Mouse (Mus musculus): ENCODE measurements around the gene Syn3. TPM values are rescaled to one million over a fixed set of nuclear protein-coding genes. Genes with fewer than 3 reads are reported as not detected.

Gene Syn3
- polyA plus RNA-seq, 1 experiment from 2014 or later = 0.99 TPM

- 89% methylated on average over 7 of the region's 7 CpGs for WGBS (ENCODE audit: insufficient replicate concordance)
- Histone ChIP-seq H3K9ac (ENCODE audit: low read depth, low read length) (no peak overlapping the region), H3K36me3 (ENCODE audit: control insufficient read depth, insufficient read depth, low read length) (no peaks in the 10 kb centered on the region), H3K4me2 (no peak overlapping the region), H3K27ac (ENCODE audit: low read depth, low read length) (no peak overlapping the region), H3K27me3 (ENCODE audit: control insufficient read depth, insufficient read depth, low read length) (no peaks in the 10 kb centered on the region), H3K9me3 (replicated peaks; ENCODE audit: control insufficient read depth, low read length) (no peaks in the 10 kb centered on the region), H3K4me1 (ENCODE audit: control insufficient read depth, insufficient read depth, low read length) (no peaks in the 10 kb centered on the region), H3K4me3 (ENCODE audit: low read depth, low read length) (no peak overlapping the region)
- no peak for ATAC-seq (replicated peaks; ENCODE audit: insufficient number of reproducible peaks, low FRiP score, low TSS enrichment)
Observed at GRCm38 (mm10) chr10:86286508-86286907, 212.2 kb downstream of the Syn3 start.

DNA sequence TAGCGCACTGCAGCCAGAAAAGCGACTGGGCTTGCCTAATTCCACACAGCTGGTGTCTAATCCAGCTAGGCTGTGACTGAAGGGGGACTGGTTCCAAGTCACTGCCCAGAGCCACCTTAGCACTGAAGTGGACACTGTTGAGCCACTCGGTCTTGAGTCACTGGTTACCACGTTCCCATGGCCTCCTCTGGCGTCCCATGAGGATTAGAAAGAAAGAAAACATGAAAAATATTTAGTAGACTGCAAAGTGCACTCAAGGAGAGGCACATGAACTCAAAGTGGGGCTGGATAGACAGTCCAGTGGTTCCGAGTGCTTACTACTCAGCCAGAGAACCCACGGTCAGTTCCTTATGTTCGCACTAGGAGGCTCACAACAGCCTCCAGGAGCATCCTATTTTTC, 217.5 kb downstream of the Syn3 start:
- no peak for ATAC-seq (replicated peaks; ENCODE audit: insufficient number of reproducible peaks, low FRiP score, low TSS enrichment)
- Histone ChIP-seq H3K9ac (ENCODE audit: low read depth, low read length) (no peak overlapping the region), H3K4me1 (ENCODE audit: control insufficient read depth, insufficient read depth, low read length) (no peaks in the 10 kb centered on the region), H3K27me3 (ENCODE audit: control insufficient read depth, insufficient read depth, low read length) (0 out of 2 replicates have a peak, but pooled peaks cover 4% of the 10 kb centered on the region), H3K9me3 (replicated peaks; ENCODE audit: control insufficient read depth, low read length) (no peaks in the 10 kb centered on the region), H3K4me2 (no peak overlapping the region), H3K36me3 (ENCODE audit: control insufficient read depth, insufficient read depth, low read length) (no peaks in the 10 kb centered on the region), H3K4me3 (ENCODE audit: low read depth, low read length) (no peak overlapping the region), H3K27ac (ENCODE audit: low read depth, low read length) (no peak overlapping the region)
- WGBS (ENCODE audit: insufficient replicate concordance) = 78% methylated on average over 8 of the region's 8 CpGs

GRCm38 (mm10) chr10:86279579-86280168, 219.0 kb downstream of the Syn3 start:
- no peak for ATAC-seq (replicated peaks; ENCODE audit: insufficient number of reproducible peaks, low FRiP score, low TSS enrichment)
- H3K4me1 ChIP-seq (ENCODE audit: control insufficient read depth, insufficient read depth, low read length) = no peaks in the 10 kb centered on the region
- no peaks in the 10 kb centered on the region for H3K36me3 ChIP-seq (ENCODE audit: control insufficient read depth, insufficient read depth, low read length)
- H3K27ac ChIP-seq (ENCODE audit: low read depth, low read length) = no peak overlapping the region
- H3K4me3 ChIP-seq (ENCODE audit: low read depth, low read length) = no peak overlapping the region
- H3K9ac ChIP-seq (ENCODE audit: low read depth, low read length) = no peak overlapping the region
- WGBS (ENCODE audit: insufficient replicate concordance) = 81% methylated on average over 7 of the region's 7 CpGs
- H3K9me3 ChIP-seq (replicated peaks; ENCODE audit: control insufficient read depth, low read length) = no peaks in the 10 kb centered on the region
- no peak overlapping the region for H3K4me2 ChIP-seq
- H3K27me3 ChIP-seq (ENCODE audit: control insufficient read depth, insufficient read depth, low read length) = 0 out of 2 replicates have a peak, but pooled peaks cover 4% of the 10 kb centered on the region

DNA sequence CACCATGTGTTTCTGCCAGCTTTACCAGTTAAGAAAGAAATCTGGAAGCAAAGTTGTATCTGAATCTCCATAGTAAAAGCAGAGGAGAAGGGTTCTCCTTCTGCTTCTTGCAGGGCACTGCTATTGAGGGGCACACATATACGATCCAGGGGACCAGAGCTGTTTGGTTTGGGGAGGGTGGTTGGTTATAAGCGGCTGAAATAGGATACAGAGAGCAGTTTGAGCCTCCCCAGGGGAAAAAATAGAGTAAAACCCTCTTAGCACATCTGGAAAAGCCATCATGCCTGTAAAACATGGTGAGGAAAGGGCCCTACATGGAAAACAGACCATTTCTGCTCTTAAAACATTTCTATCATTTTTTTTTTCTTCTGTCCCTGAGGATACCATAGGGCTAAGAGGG, 220.2 kb downstream of the Syn3 start:
- no peak overlapping the region for H3K27ac ChIP-seq (ENCODE audit: low read depth, low read length)
- 0 out of 2 replicates have a peak, but pooled peaks cover 4% of the 10 kb centered on the region for H3K27me3 ChIP-seq (ENCODE audit: control insufficient read depth, insufficient read depth, low read length)
- no peak for ATAC-seq (replicated peaks; ENCODE audit: insufficient number of reproducible peaks, low FRiP score, low TSS enrichment)
- H3K4me1 ChIP-seq (ENCODE audit: control insufficient read depth, insufficient read depth, low read length) = no peaks in the 10 kb centered on the region
- H3K36me3 ChIP-seq (ENCODE audit: control insufficient read depth, insufficient read depth, low read length) = no peaks in the 10 kb centered on the region
- H3K9ac ChIP-seq (ENCODE audit: low read depth, low read length) = no peak overlapping the region
- no peak overlapping the region for H3K4me2 ChIP-seq
- 71% methylated on average over 2 of the region's 2 CpGs for WGBS (ENCODE audit: insufficient replicate concordance)
- H3K4me3 ChIP-seq (ENCODE audit: low read depth, low read length) = no peak overlapping the region
- H3K9me3 ChIP-seq (replicated peaks; ENCODE audit: control insufficient read depth, low read length) = no peaks in the 10 kb centered on the region

- no peaks in the 10 kb centered on the region for H3K4me1 ChIP-seq (ENCODE audit: control insufficient read depth, insufficient read depth, low read length)
- no peak overlapping the region for H3K4me2 ChIP-seq
- H3K27me3 ChIP-seq (ENCODE audit: control insufficient read depth, insufficient read depth, low read length) = 0 out of 2 replicates have a peak, but pooled peaks cover 4% of the 10 kb centered on the region
- no peak overlapping the region for H3K9ac ChIP-seq (ENCODE audit: low read depth, low read length)
- no peak for ATAC-seq (replicated peaks; ENCODE audit: insufficient number of reproducible peaks, low FRiP score, low TSS enrichment)
- H3K36me3 ChIP-seq (ENCODE audit: control insufficient read depth, insufficient read depth, low read length) = no peaks in the 10 kb centered on the region
- no peak overlapping the region for H3K27ac ChIP-seq (ENCODE audit: low read depth, low read length)
- no peaks in the 10 kb centered on the region for H3K9me3 ChIP-seq (replicated peaks; ENCODE audit: control insufficient read depth, low read length)
- 81% methylated on average over 5 of the region's 5 CpGs for WGBS (ENCODE audit: insufficient replicate concordance)
- no peak overlapping the region for H3K4me3 ChIP-seq (ENCODE audit: low read depth, low read length)
Observed at GRCm38 (mm10) chr10:86277327-86277726, 221.4 kb downstream of the Syn3 start.

DNA sequence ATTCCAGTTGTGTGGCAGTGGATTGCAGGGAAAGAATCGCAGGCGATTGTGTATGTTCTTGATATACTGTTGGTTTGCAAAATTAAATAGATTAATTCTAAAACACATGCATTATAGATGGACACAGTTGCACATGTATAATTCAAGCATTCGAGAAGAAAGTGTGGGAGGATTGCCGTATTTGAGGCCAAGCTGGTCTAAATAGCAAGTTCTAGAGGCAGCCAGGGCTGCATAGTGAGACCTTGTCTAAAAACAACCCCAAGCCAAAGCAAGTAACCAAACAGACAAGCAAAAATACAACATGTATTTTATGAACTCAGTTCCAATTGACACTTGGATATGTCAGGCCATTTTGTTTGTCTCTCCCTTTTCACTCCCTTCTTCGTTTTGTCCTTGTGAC, 223.1 kb downstream of the Syn3 start:
- no peak overlapping the region for H3K4me3 ChIP-seq (ENCODE audit: low read depth, low read length)
- no peaks in the 10 kb centered on the region for H3K36me3 ChIP-seq (ENCODE audit: control insufficient read depth, insufficient read depth, low read length)
- 0 out of 2 replicates have a peak, but pooled peaks cover 4% of the 10 kb centered on the region for H3K27me3 ChIP-seq (ENCODE audit: control insufficient read depth, insufficient read depth, low read length)
- ATAC-seq (replicated peaks; ENCODE audit: insufficient number of reproducible peaks, low FRiP score, low TSS enrichment) = no peak
- H3K4me1 ChIP-seq (ENCODE audit: control insufficient read depth, insufficient read depth, low read length) = no peaks in the 10 kb centered on the region
- H3K4me2 ChIP-seq = no peak overlapping the region
- WGBS (ENCODE audit: insufficient replicate concordance) = 81% methylated on average over 5 of the region's 5 CpGs
- no peaks in the 10 kb centered on the region for H3K9me3 ChIP-seq (replicated peaks; ENCODE audit: control insufficient read depth, low read length)
- H3K27ac ChIP-seq (ENCODE audit: low read depth, low read length) = no peak overlapping the region
- no peak overlapping the region for H3K9ac ChIP-seq (ENCODE audit: low read depth, low read length)

GRCm38 (mm10) chr10:86273410-86274191, 225.1 kb downstream of the Syn3 start:
- Histone ChIP-seq H3K4me2 (no peak overlapping the region), H3K27ac (ENCODE audit: low read depth, low read length) (no peak overlapping the region), H3K27me3 (ENCODE audit: control insufficient read depth, insufficient read depth, low read length) (no peaks in the 10 kb centered on the region), H3K4me3 (ENCODE audit: low read depth, low read length) (no peak overlapping the region), H3K9me3 (replicated peaks; ENCODE audit: control insufficient read depth, low read length) (no peaks in the 10 kb centered on the region), H3K36me3 (ENCODE audit: control insufficient read depth, insufficient read depth, low read length) (no peaks in the 10 kb centered on the region), H3K9ac (ENCODE audit: low read depth, low read length) (no peak overlapping the region), H3K4me1 (ENCODE audit: control insufficient read depth, insufficient read depth, low read length) (0 out of 2 replicates have a peak, but pooled peaks cover 4% of the 10 kb centered on the region)
- 44% methylated on average over 19 of the region's 19 CpGs for WGBS (ENCODE audit: insufficient replicate concordance)
- ATAC-seq (replicated peaks; ENCODE audit: insufficient number of reproducible peaks, low FRiP score, low TSS enrichment) = peak; percentile 52; the same call in 1 of the 2 replicates

GRCm38 (mm10) chr10:86272826-86273225, 225.9 kb downstream of the Syn3 start:
- H3K36me3 ChIP-seq (ENCODE audit: control insufficient read depth, insufficient read depth, low read length) = no peaks in the 10 kb centered on the region
- no peaks in the 10 kb centered on the region for H3K27me3 ChIP-seq (ENCODE audit: control insufficient read depth, insufficient read depth, low read length)
- no peak for ATAC-seq (replicated peaks; ENCODE audit: insufficient number of reproducible peaks, low FRiP score, low TSS enrichment)
- WGBS (ENCODE audit: insufficient replicate concordance) = 82% methylated on average over 3 of the region's 3 CpGs
- H3K9ac ChIP-seq (ENCODE audit: low read depth, low read length) = no peak overlapping the region
- no peak overlapping the region for H3K4me2 ChIP-seq
- no peaks in the 10 kb centered on the region for H3K9me3 ChIP-seq (replicated peaks; ENCODE audit: control insufficient read depth, low read length)
- H3K4me3 ChIP-seq (ENCODE audit: low read depth, low read length) = no peak overlapping the region
- H3K4me1 ChIP-seq (ENCODE audit: control insufficient read depth, insufficient read depth, low read length) = 0 out of 2 replicates have a peak, but pooled peaks cover 4% of the 10 kb centered on the region
- H3K27ac ChIP-seq (ENCODE audit: low read depth, low read length) = no peak overlapping the region

Measured in heart, embryonic 11.5 days (tissue).